Mouse (Mus musculus) stomach, postnatal 0 days (tissue): ENCODE measurements at regions not wholly inside any gene's neighbourhood (a gene's known extent, or its start where the extent isn't known, plus 50 kb on each side); places are given as distances from the start of the nearest gene placed in this dataset.

ENCODE experiments used
- CTCF ChIP-seq: IDR thresholded peaks from 2 replicates; pipeline ENCODE4 v1.5.1; 2016; ENCODE audit warnings: antibody characterized with exemption, low read depth, mild to moderate bottlenecking, moderate library complexity
- EP300 ChIP-seq: optimal IDR thresholded peaks from 2 replicates; pipeline ENCODE3; 2016; ENCODE audit warnings: antibody characterized with exemption

- TF ChIP-seq CTCF (no peak), EP300 (no peak)
These were observed 140.0 kb downstream of the Fam173b start for GRCm38 (mm10) chr15:31741686-31742085.
